Mouse (Mus musculus) Muller cell, postnatal 12 days (primary cell): ENCODE data around the gene Robo1.
A peak's percentile ranks its signal among the peaks of the same experiment; 100 is the strongest.

ENCODE experiments used
- DNase-seq: peaks from one replicate; pipeline ENCODE4 v3.0.0-alpha.2; 2015; ENCODE audit errors: inconsistent ontology term

Gene Robo1

GRCm38 (mm10) chr16:72603487-72604206 is 295.5 kb downstream of the Robo1 start:
- no peak for DNase-seq

- DNase-seq = peak; percentile 47
Observed at GRCm38 (mm10) chr16:72605066-72605465, 297.0 kb downstream of the Robo1 start.

GRCm38 (mm10) chr16:72610661-72611112 is 302.6 kb downstream of the Robo1 start:
- peak; percentile 12 for DNase-seq

- DNase-seq = no peak
Observed at GRCm38 (mm10) chr16:72614898-72615297, 306.8 kb downstream of the Robo1 start.

- no peak for DNase-seq
Observed at GRCm38 (mm10) chr16:72615360-72615759, 307.3 kb downstream of the Robo1 start.

GRCm38 (mm10) chr16:72622371-72622770 is 314.3 kb downstream of the Robo1 start:
- no peak for DNase-seq

- no peak for DNase-seq
Observed at GRCm38 (mm10) chr16:72622868-72623267, 314.8 kb downstream of the Robo1 start.

- no peak for DNase-seq
Observed at GRCm38 (mm10) chr16:72633846-72634245, 325.7 kb downstream of the Robo1 start.

- DNase-seq = no peak
Observed at GRCm38 (mm10) chr16:72639332-72639940, 331.3 kb downstream of the Robo1 start.

- DNase-seq = peak; percentile 73
Observed at GRCm38 (mm10) chr16:72640932-72641811, 333.1 kb downstream of the Robo1 start.

GRCm38 (mm10) chr16:72645890-72646289 is 337.8 kb downstream of the Robo1 start:
- peak; percentile 23 for DNase-seq

GRCm38 (mm10) chr16:72649314-72649713 is 341.2 kb downstream of the Robo1 start:
- peak; percentile 57 for DNase-seq

GRCm38 (mm10) chr16:72655411-72655810 is 347.3 kb downstream of the Robo1 start:
- DNase-seq = no peak

- peak; percentile 92 for DNase-seq
Observed at GRCm38 (mm10) chr16:72662837-72663350, 354.8 kb downstream of the Robo1 start.

- DNase-seq = peak; percentile 64
Observed at GRCm38 (mm10) chr16:72663351-72664232, 355.5 kb downstream of the Robo1 start.

- DNase-seq = no peak
Observed at GRCm38 (mm10) chr16:72664233-72664613, 356.1 kb downstream of the Robo1 start.

- DNase-seq = no peak
Observed at GRCm38 (mm10) chr16:72664806-72665205, 356.7 kb downstream of the Robo1 start.

- DNase-seq = no peak
Observed at GRCm38 (mm10) chr16:72665454-72665853, 357.3 kb downstream of the Robo1 start.

- DNase-seq = no peak
Observed at GRCm38 (mm10) chr16:72670240-72671038, 362.3 kb downstream of the Robo1 start.

GRCm38 (mm10) chr16:72677234-72677633 is 369.1 kb downstream of the Robo1 start:
- no peak for DNase-seq
